Mouse (Mus musculus): ENCODE measurements at regions not wholly inside any gene's neighbourhood (a gene's known extent, or its start where the extent isn't known, plus 50 kb on each side); places are given as distances from the start of the nearest gene placed in this dataset.
A peak's percentile ranks its signal among the peaks of the same experiment; 100 is the strongest.

GRCm38 (mm10) chrX:41045156-41045555 is 355.5 kb upstream of the Gria3 start:
- DNase-seq (ENCODE audit: low spot score): peak; percentile 2

- DNase-seq (ENCODE audit: low spot score): no peak
Measured at GRCm38 (mm10) chrX:41052861-41053260, 347.8 kb upstream of the Gria3 start.

GRCm38 (mm10) chrX:41054619-41055018 is 346.0 kb upstream of the Gria3 start:
- no peak for DNase-seq (ENCODE audit: low spot score)
